Mouse (Mus musculus): Measurements from ENCODE around the gene Tgif2. TPM values are rescaled to one million over a fixed set of nuclear protein-coding genes. Genes with fewer than 3 reads are reported as not detected.
A peak's percentile ranks its signal among the peaks of the same experiment; 100 is the strongest.
"Not testable (repeated sequence)": the region's sequence is repeated elsewhere in the genome, so short reads cannot be mapped to it uniquely, and the experiment has no call there.

Gene Tgif2
- total RNA-seq, 2 experiments from 2014 or later, result 0.40 to 1.3 TPM

- DNase-seq (ENCODE audit: low spot score in 2 of 2), result peak; percentile 11 to 42
These were observed 2.3 kb downstream of the Tgif2 start for GRCm38 (mm10) chr2:156841841-156842706.

- no peak for DNase-seq (ENCODE audit: low spot score in 2 of 2)
These were observed 2.9 kb downstream of the Tgif2 start for GRCm38 (mm10) chr2:156842711-156843110.

- no peak for DNase-seq (ENCODE audit: low spot score in 2 of 2)
These were observed 3.5 kb downstream of the Tgif2 start for GRCm38 (mm10) chr2:156843331-156843730.

GRCm38 (mm10) chr2:156844715-156845114 is 4.9 kb downstream of the Tgif2 start:
- DNase-seq (ENCODE audit: low spot score in 2 of 2), result no peak

- no peak for DNase-seq (ENCODE audit: low spot score in 2 of 2)
These were observed 7.8 kb downstream of the Tgif2 start for GRCm38 (mm10) chr2:156847653-156848052.

GRCm38 (mm10) chr2:156848526-156849182 is 8.8 kb downstream of the Tgif2 start:
- DNase-seq (ENCODE audit: low spot score in 2 of 2), result no peak

GRCm38 (mm10) chr2:156850505-156850904 is 10.7 kb downstream of the Tgif2 start:
- DNase-seq (ENCODE audit: low spot score in 2 of 2), result no peak

GRCm38 (mm10) chr2:156853584-156853983 is 13.8 kb downstream of the Tgif2 start:
- not testable (repeated sequence) for DNase-seq (ENCODE audit: low spot score in 2 of 2)

GRCm38 (mm10) chr2:156853999-156854771 is 14.4 kb downstream of the Tgif2 start:
- DNase-seq (ENCODE audit: low spot score in 2 of 2), result peak; percentile 42 to 45

- no peak for DNase-seq (ENCODE audit: low spot score in 2 of 2)
These were observed 16.5 kb downstream of the Tgif2 start for GRCm38 (mm10) chr2:156856311-156856710.

GRCm38 (mm10) chr2:156857385-156857791 is 17.6 kb downstream of the Tgif2 start:
- DNase-seq (ENCODE audit: low spot score in 2 of 2), result no peak

- DNase-seq (ENCODE audit: low spot score in 2 of 2), result no peak
These were observed 18.0 kb downstream of the Tgif2 start, which contains the start of gene 4930518I15Rik for GRCm38 (mm10) chr2:156857835-156858234. TSS of gene 4930518I15Rik (minus strand) at chr2:156857946.

GRCm38 (mm10) chr2:156858671-156859070 is 18.9 kb downstream of the Tgif2 start:
- no peak for DNase-seq (ENCODE audit: low spot score in 2 of 2)

- peak in 1 of 2 experiments; percentile 15 for DNase-seq (ENCODE audit: low spot score in 2 of 2)
These were observed 22.4 kb downstream of the Tgif2 start for GRCm38 (mm10) chr2:156862041-156862717.

GRCm38 (mm10) chr2:156862772-156863486 is 23.1 kb downstream of the Tgif2 start, which contains the start of gene Rab5if:
TSS of gene Rab5if (plus strand) at chr2:156863128.
- DNase-seq (ENCODE audit: low spot score in 2 of 2), result peak; percentile 99

- no peak for DNase-seq (ENCODE audit: low spot score in 2 of 2)
These were observed 23.8 kb downstream of the Tgif2 start for GRCm38 (mm10) chr2:156863487-156864160.

- no peak for DNase-seq (ENCODE audit: low spot score in 2 of 2)
These were observed 24.7 kb downstream of the Tgif2 start for GRCm38 (mm10) chr2:156864481-156864880.

- DNase-seq (ENCODE audit: low spot score in 2 of 2), result no peak
These were observed 29.2 kb downstream of the Tgif2 start for GRCm38 (mm10) chr2:156868994-156869393.

- no peak for DNase-seq (ENCODE audit: low spot score in 2 of 2)
These were observed 29.7 kb downstream of the Tgif2 start for GRCm38 (mm10) chr2:156869554-156869953.

GRCm38 (mm10) chr2:156870519-156870918 is 30.7 kb downstream of the Tgif2 start:
- DNase-seq (ENCODE audit: low spot score in 2 of 2), result no peak

All from left cerebral cortex, adult 18-20 months (tissue).